Mouse (Mus musculus): ENCODE results near the gene Kif18b. TPM values are rescaled to one million over a fixed set of nuclear protein-coding genes. Genes with fewer than 3 reads are reported as not detected.

Gene Kif18b
- total and polyA plus RNA-seq, 3 experiments, result 36.1 to 116 (median 45.7) TPM

- TF ChIP-seq GABPA (IDR thresholded peaks at IDR 0.05; ENCODE audit: low read depth, low read length), result no peak
- peak; percentile 75 for TF ChIP-seq ETS1 (IDR thresholded peaks at IDR 0.05; ENCODE audit: low read depth, low read length)
Measured at GRCm38 (mm10) chr11:102884616-102885219, 40.2 kb downstream of the Kif18b start, which contains the start of gene Fam187a (continued).

- Histone ChIP-seq H3K9me3 (replicated peaks; ENCODE audit: insufficient read depth, low read length) (no peaks in the 10 kb centered on the region), H3K36me3 (ENCODE audit: control insufficient read depth in 1 of 2, insufficient read depth in 2 of 2, low read length in 2 of 2) (peaks cover 7 to 22% of the 10 kb centered on the region in 2 experiments), H3K79me2 (ENCODE audit: control insufficient read depth, insufficient read depth, low read length, poor library complexity) (peaks cover 25% of the 10 kb centered on the region), H3K4me1 (ENCODE audit: control insufficient read depth in 1 of 2, insufficient read depth in 2 of 2, low read length in 2 of 2) (peaks cover 0 to 28% of the 10 kb centered on the region in 2 experiments; a peak in 3 of 4 replicates), H3K27me3 (ENCODE audit: control insufficient read depth in 1 of 2, insufficient read depth in 2 of 2, low read length in 2 of 2) (no peaks in the 10 kb centered on the region), H3K9ac (ENCODE audit: control insufficient read depth, low read depth, low read length, poor library complexity, severe bottlenecking) (peak overlapping the region; percentile 89), H3K4me3 (ENCODE audit: control insufficient read depth in 1 of 2, insufficient read depth in 1 of 2, low read depth in 2 of 2, low read length in 2 of 2) (peak overlapping the region; percentile 40 to 68), H3K27ac (ENCODE audit: control insufficient read depth, low read depth, low read length) (peak overlapping the region; percentile 90)
- DNase-seq (ENCODE audit: low read depth, low spot score), result peak; percentile 79
- TF ChIP-seq SIN3A (IDR thresholded peaks at IDR 0.05; ENCODE audit: low read length) (peak; percentile 45; the same call in 1 of the 2 replicates), POLR2AphosphoS2 (IDR thresholded peaks at IDR 0.05; ENCODE audit: low read length) (no peak), SMC3 (IDR thresholded peaks at IDR 0.05; ENCODE audit: low read depth, low read length) (no peak), TAL1 (IDR thresholded peaks at IDR 0.05; ENCODE audit: low read length) (no peak), JUND (IDR thresholded peaks at IDR 0.05; ENCODE audit: low read depth, low read length) (no peak), TCF12 (IDR thresholded peaks at IDR 0.05; ENCODE audit: low read depth, low read length) (no peak), CHD2 (IDR thresholded peaks at IDR 0.05; ENCODE audit: low read length) (no peak), ELF1 (IDR thresholded peaks at IDR 0.05; ENCODE audit: low read depth, low read length) (peak; percentile 41; the same call in 1 of the 2 replicates), EP300 (IDR thresholded peaks at IDR 0.05; ENCODE audit: low read depth in 1 of 2, low read length in 2 of 2) (peak; percentile 65 to 66; a peak in 3 of 4 replicates), KAT2A (conservative IDR thresholded peaks at IDR 0.05; ENCODE audit: low read depth, low read length) (no peak), MAX (IDR thresholded peaks at IDR 0.05; ENCODE audit: low read length) (no peak), GATA1 (IDR thresholded peaks at IDR 0.05; ENCODE audit: low read depth, low read length) (peak; percentile 75), MAZ (IDR thresholded peaks at IDR 0.05; ENCODE audit: low read depth, low read length) (no peak), ZMIZ1 (IDR thresholded peaks at IDR 0.05; ENCODE audit: low read depth, low read length) (no peak), HCFC1 (IDR thresholded peaks at IDR 0.05; ENCODE audit: low read depth, low read length) (peak; percentile 56; the same call in 1 of the 2 replicates), CTCF (IDR thresholded peaks at IDR 0.05 in 2 of 3, conservative IDR thresholded peaks at IDR 0.05 in 1 of 3; ENCODE audit: control insufficient read depth in 1 of 3, insufficient read depth in 1 of 3, low read depth in 2 of 3, low read length in 3 of 3, poor library complexity in 1 of 3, severe bottlenecking in 1 of 3) (no peak), USF1 (IDR thresholded peaks at IDR 0.05; ENCODE audit: low read depth, low read length) (0 out of 2 replicates have a peak, but pooled peaks have one; percentile 25), MYC (IDR thresholded peaks at IDR 0.05; ENCODE audit: low read depth, low read length) (peak; percentile 1; the same call in 1 of the 2 replicates), RAD21 (IDR thresholded peaks at IDR 0.05; ENCODE audit: low read depth, low read length) (no peak), ETS1 (IDR thresholded peaks at IDR 0.05; ENCODE audit: low read depth, low read length) (peak; percentile 57; the same call in 1 of the 2 replicates), RCOR1 (IDR thresholded peaks at IDR 0.05; ENCODE audit: low read depth, low read length) (peak; percentile 78), MXI1 (IDR thresholded peaks at IDR 0.05; ENCODE audit: low read depth, low read length) (peak; percentile 44; the same call in 1 of the 2 replicates), E2F4 (IDR thresholded peaks at IDR 0.05; ENCODE audit: borderline replicate concordance, low read depth, low read length) (no peak), GABPA (IDR thresholded peaks at IDR 0.05; ENCODE audit: low read depth, low read length) (no peak), ZC3H11A (IDR thresholded peaks at IDR 0.05; ENCODE audit: low read depth, low read length) (no peak), TBP (IDR thresholded peaks at IDR 0.05; ENCODE audit: low read depth, low read length) (peak; percentile 47; the same call in 1 of the 2 replicates), MAFK (IDR thresholded peaks at IDR 0.05; ENCODE audit: borderline replicate concordance, low read depth, low read length) (no peak), MEF2A (IDR thresholded peaks at IDR 0.05; ENCODE audit: extremely low read depth, insufficient replicate concordance, low read depth, low read length, poor library complexity, severe bottlenecking) (no peak), ZNF384 (IDR thresholded peaks at IDR 0.05; ENCODE audit: low read depth, low read length) (peak; percentile 77)
Measured at GRCm38 (mm10) chr11:102881314-102882198, 43.4 kb downstream of the Kif18b start.
